Mouse (Mus musculus) heart, embryonic 14.5 days (tissue): ENCODE measurements at regions not wholly inside any gene's neighbourhood (a gene's known extent, or its start where the extent isn't known, plus 50 kb on each side); places are given as distances from the start of the nearest gene placed in this dataset.

Experiments used
- ATAC-seq: fragments of 200-750 bp; cut with Nextera tagmentation; 2 replicates; pipeline ENCODE4 v1.8.0; 2017; ENCODE audit warnings: low read depth, moderate TSS enrichment; ENCODE audit not compliant: insufficient number of reproducible peaks, insufficient read depth, low FRiP score
- H3K27ac ChIP-seq, 2 experiments: fragments of 200-500 bp in 1 of 2; fragments of 300-500 bp in 1 of 2; sonication (generic) in 1 of 2; replicated peaks in 1 of 2; 2 replicates each; pipeline ENCODE4 v1.5.1; 2012 to 2014; ENCODE audit warnings: low read depth in 2 of 2, low read length in 2 of 2, control low read depth in 1 of 2, mild to moderate bottlenecking in 1 of 2, mixed read lengths in 1 of 2; ENCODE audit not compliant: control insufficient read depth in 1 of 2, insufficient read depth in 1 of 2
- H3K27me3 ChIP-seq: fragments of 300-500 bp; sonication (generic); 2 replicates; pipeline ENCODE4 v1.6.1; 2014; ENCODE audit warnings: mild to moderate bottlenecking, low read length, control low read depth; ENCODE audit not compliant: control insufficient read depth, insufficient read depth
- H3K36me3 ChIP-seq: fragments of 300-500 bp; sonication (generic); 2 replicates; pipeline ENCODE4 v1.6.1; 2014; ENCODE audit warnings: mild to moderate bottlenecking, control low read depth, low read length, mixed read lengths; ENCODE audit not compliant: control insufficient read depth, insufficient read depth
- H3K4me1 ChIP-seq, 2 experiments: fragments of 200-500 bp in 1 of 2; fragments of 300-500 bp in 1 of 2; sonication (generic) in 1 of 2; 2 replicates each; pipeline ENCODE4 v1.6.1; 2012 to 2014; ENCODE audit warnings: low read length in 2 of 2, control low read depth in 1 of 2, mixed read lengths in 1 of 2; ENCODE audit not compliant: control insufficient read depth in 2 of 2, insufficient read depth in 2 of 2
- H3K4me2 ChIP-seq: fragments of 300-500 bp; sonication (generic); 2 replicates; pipeline ENCODE4 v1.6.1; 2014; ENCODE audit warnings: mild to moderate bottlenecking, low read length
- H3K4me3 ChIP-seq, 2 experiments: fragments of 200-500 bp in 1 of 2; fragments of 300-500 bp in 1 of 2; sonication (generic) in 1 of 2; 2 replicates each; pipeline ENCODE4 v1.5.1; 2012 to 2014; ENCODE audit warnings: low read length in 2 of 2, mild to moderate bottlenecking in 2 of 2, control low read depth in 1 of 2, low read depth in 1 of 2, moderate library complexity in 1 of 2; ENCODE audit not compliant: control insufficient read depth in 1 of 2, insufficient read depth in 1 of 2
- H3K9ac ChIP-seq: fragments of 300-500 bp; sonication (generic); 2 replicates; pipeline ENCODE4 v1.6.1; 2014; ENCODE audit warnings: mild to moderate bottlenecking, low read length
- H3K9me3 ChIP-seq: fragments of 300-500 bp; sonication (generic); 2 replicates; pipeline ENCODE4 v1.6.1; 2016; ENCODE audit warnings: low read length, control low read depth; ENCODE audit not compliant: control insufficient read depth
- WGBS: fragments of 180-500 bp; shearing (Covaris S2); extraction: QIAGEN DNeasy Blood & Tissue Kit; methylation state at CpG from one replicate; pipeline ENCODE4 v1.1.7; 2014; 5-methylcytosine and 5-hydroxymethylcytosine counted together

GRCm38 (mm10) chr13:107151548-107151947 lies 129.6 kb upstream of the Kif2a start:
- no peak overlapping the region for H3K27ac ChIP-seq
- no peaks in the 10 kb centered on the region for H3K4me1 ChIP-seq
- no peaks in the 10 kb centered on the region for H3K36me3 ChIP-seq
- WGBS: 80% methylated on average over 5 of the region's 5 CpGs
- H3K9ac ChIP-seq: no peak overlapping the region
- no peaks in the 10 kb centered on the region for H3K27me3 ChIP-seq
- ATAC-seq: no peak
- H3K4me2 ChIP-seq: no peak overlapping the region
- H3K9me3 ChIP-seq: no peaks in the 10 kb centered on the region
- H3K4me3 ChIP-seq: no peak overlapping the region

DNA sequence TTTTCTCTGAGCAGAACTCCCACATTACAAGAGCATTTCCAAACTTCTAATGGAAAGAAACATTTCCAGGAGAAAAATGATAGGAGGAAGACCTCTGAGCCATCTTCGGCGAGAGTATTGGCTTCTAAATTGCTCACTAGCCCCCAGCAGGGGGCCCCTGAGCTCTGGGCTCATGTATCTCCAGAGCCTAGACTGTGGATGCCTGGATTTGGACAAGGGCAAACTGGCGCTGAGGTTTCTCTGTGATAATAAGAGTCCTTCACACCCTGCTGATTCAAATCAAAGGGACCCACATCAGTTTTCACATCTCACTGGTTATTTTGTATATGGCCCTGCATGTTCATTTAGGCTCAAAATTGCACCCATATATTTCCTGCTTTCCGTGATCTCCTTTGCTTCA lies 119.3 kb upstream of the Kif2a start:
- Histone ChIP-seq H3K36me3 (no peaks in the 10 kb centered on the region), H3K9me3 (no peaks in the 10 kb centered on the region), H3K4me3 (no peak overlapping the region), H3K27ac (no peak overlapping the region), H3K27me3 (no peaks in the 10 kb centered on the region), H3K9ac (no peak overlapping the region), H3K4me2 (no peak overlapping the region), H3K4me1 (no peaks in the 10 kb centered on the region)
- no peak for ATAC-seq
- 55% methylated on average over 4 of the region's 4 CpGs for WGBS

DNA sequence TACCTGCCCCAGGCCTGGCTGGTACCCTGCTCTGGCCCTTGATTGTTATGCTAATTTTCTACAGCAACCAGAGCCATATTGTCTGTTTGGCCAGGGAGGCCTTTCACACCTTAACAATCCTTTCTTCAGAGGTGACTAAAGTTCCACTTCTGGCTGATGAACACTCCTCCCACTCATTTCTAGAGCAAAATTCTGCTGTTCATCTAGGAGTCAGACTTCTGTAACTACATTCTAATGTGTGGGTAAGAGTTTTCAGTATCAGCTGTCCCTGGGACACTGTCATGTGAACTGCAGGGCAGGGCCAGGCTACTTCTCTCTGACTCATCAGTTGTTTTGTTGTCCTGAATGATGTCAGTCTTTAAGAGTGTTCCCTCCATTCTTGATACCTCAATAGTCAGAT lies 112.2 kb upstream of the Kif2a start:
- no peak for ATAC-seq

GRCm38 (mm10) chr13:107126636-107127035 lies 104.7 kb upstream of the Kif2a start:
- no peak overlapping the region for H3K4me2 ChIP-seq
- ATAC-seq: no peak
- no peaks in the 10 kb centered on the region for H3K36me3 ChIP-seq
- no peaks in the 10 kb centered on the region for H3K27me3 ChIP-seq
- H3K9ac ChIP-seq: no peak overlapping the region
- H3K9me3 ChIP-seq: no peaks in the 10 kb centered on the region
- H3K4me1 ChIP-seq: peaks cover 8 to 9% of the 10 kb centered on the region in 2 experiments; a peak in 3 of 4 replicates
- no peak overlapping the region for H3K4me3 ChIP-seq
- H3K27ac ChIP-seq: no peak overlapping the region
- WGBS: 95% methylated on average over 7 of the region's 7 CpGs

More for the DNA sequence above, 112.2 kb upstream of the Kif2a start:
- Histone ChIP-seq H3K4me2 (no peak overlapping the region), H3K27me3 (no peaks in the 10 kb centered on the region), H3K27ac (no peak overlapping the region), H3K9ac (no peak overlapping the region), H3K9me3 (no peaks in the 10 kb centered on the region), H3K36me3 (no peaks in the 10 kb centered on the region), H3K4me1 (peaks cover 0 to 2% of the 10 kb centered on the region in 2 experiments; a peak in 1 of 4 replicates), H3K4me3 (no peak overlapping the region)

DNA sequence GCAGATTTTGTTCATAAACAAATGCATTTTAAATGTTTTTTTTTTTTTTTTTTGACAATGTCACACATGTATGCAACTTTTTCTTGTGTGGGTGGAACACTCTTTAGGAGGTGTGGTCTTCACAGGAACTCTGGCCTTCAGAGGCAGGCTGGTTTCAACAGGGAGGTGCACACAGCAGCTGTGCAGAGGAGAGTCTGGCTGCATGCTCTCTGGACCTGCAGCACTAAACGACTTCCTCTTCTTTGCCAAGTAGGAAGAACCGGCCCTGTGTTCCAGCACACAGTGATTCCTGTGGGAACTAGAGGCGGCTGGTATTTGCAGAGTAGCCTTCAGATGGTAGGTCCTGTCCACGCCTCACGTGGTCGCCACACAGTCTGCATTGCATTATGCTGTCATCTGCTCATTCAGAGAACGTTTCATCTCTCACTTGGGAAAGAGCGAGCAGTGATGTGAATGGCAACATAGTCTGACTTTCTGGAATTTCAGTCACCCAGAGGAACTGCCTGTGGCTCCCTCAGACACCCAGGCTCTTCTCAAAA lies 102.3 kb upstream of the Kif2a start:
- Histone ChIP-seq H3K27ac (no peak overlapping the region), H3K27me3 (no peaks in the 10 kb centered on the region), H3K9ac (no peak overlapping the region), H3K36me3 (no peaks in the 10 kb centered on the region), H3K4me1 (peaks cover 8 to 9% of the 10 kb centered on the region in 2 experiments; a peak in 3 of 4 replicates), H3K9me3 (no peaks in the 10 kb centered on the region), H3K4me2 (no peak overlapping the region), H3K4me3 (no peak overlapping the region)
- ATAC-seq: no peak
- 8% methylated on average over 8 of the region's 8 CpGs for WGBS

GRCm38 (mm10) chr13:107113949-107114690 lies 92.2 kb upstream of the Kif2a start:
- Histone ChIP-seq H3K36me3 (no peaks in the 10 kb centered on the region), H3K27me3 (no peaks in the 10 kb centered on the region), H3K9me3 (no peaks in the 10 kb centered on the region), H3K4me2 (no peak overlapping the region), H3K4me3 (no peak overlapping the region), H3K9ac (no peak overlapping the region), H3K4me1 (no peaks in the 10 kb centered on the region), H3K27ac (no peak overlapping the region)
- WGBS: 54% methylated on average over 22 of the region's 22 CpGs
- ATAC-seq: no peak

GRCm38 (mm10) chr13:107108045-107108444 lies 86.1 kb upstream of the Kif2a start:
- Histone ChIP-seq H3K4me2 (no peak overlapping the region), H3K9me3 (no peaks in the 10 kb centered on the region), H3K4me1 (no peaks in the 10 kb centered on the region), H3K4me3 (no peak overlapping the region), H3K9ac (no peak overlapping the region), H3K36me3 (no peaks in the 10 kb centered on the region), H3K27me3 (no peaks in the 10 kb centered on the region), H3K27ac (no peak overlapping the region)
- no peak for ATAC-seq
- WGBS: 90% methylated on average over 5 of the region's 5 CpGs

- no peak for ATAC-seq
- Histone ChIP-seq H3K4me1 (no peaks in the 10 kb centered on the region), H3K36me3 (no peaks in the 10 kb centered on the region), H3K4me3 (no peak overlapping the region), H3K9ac (no peak overlapping the region), H3K4me2 (no peak overlapping the region), H3K27ac (no peak overlapping the region), H3K27me3 (no peaks in the 10 kb centered on the region), H3K9me3 (no peaks in the 10 kb centered on the region)
- WGBS: 68% methylated on average over 9 of the region's 9 CpGs
Measured at GRCm38 (mm10) chr13:107107572-107107971, 85.6 kb upstream of the Kif2a start.
